Mouse (Mus musculus) cerebral cortex, adult 2 months (tissue): Measurements from ENCODE around the gene Dglucy.

Experiments used
- WGBS: fragments of 180-500 bp; shearing (Covaris S2); methylation state at CpG from one replicate; pipeline ENCODE4 v1.1.7; 2018; 5-methylcytosine and 5-hydroxymethylcytosine counted together

The Dglucy gene

DNA sequence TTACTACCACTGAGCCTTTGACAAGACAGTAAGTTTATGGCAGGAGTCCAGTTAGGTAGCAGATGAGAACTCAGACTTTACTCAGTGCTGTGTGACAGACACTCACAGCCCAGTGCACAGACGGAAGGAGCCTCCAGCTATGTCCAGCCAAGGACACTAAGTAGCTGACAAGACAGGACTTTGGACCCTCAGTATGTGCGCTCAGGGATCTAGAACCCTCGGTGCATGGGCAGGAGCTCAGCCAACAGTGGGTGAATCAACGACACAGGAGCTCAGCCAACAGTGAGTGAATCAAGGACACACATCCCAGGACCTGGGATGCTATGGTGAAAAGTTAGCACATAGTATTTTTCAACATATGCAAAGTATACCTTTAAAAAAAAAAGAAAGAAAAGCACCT is 157.9 kb downstream of the Dglucy start:
- WGBS, result 61% methylated on average over 4 of the region's 4 CpGs

DNA sequence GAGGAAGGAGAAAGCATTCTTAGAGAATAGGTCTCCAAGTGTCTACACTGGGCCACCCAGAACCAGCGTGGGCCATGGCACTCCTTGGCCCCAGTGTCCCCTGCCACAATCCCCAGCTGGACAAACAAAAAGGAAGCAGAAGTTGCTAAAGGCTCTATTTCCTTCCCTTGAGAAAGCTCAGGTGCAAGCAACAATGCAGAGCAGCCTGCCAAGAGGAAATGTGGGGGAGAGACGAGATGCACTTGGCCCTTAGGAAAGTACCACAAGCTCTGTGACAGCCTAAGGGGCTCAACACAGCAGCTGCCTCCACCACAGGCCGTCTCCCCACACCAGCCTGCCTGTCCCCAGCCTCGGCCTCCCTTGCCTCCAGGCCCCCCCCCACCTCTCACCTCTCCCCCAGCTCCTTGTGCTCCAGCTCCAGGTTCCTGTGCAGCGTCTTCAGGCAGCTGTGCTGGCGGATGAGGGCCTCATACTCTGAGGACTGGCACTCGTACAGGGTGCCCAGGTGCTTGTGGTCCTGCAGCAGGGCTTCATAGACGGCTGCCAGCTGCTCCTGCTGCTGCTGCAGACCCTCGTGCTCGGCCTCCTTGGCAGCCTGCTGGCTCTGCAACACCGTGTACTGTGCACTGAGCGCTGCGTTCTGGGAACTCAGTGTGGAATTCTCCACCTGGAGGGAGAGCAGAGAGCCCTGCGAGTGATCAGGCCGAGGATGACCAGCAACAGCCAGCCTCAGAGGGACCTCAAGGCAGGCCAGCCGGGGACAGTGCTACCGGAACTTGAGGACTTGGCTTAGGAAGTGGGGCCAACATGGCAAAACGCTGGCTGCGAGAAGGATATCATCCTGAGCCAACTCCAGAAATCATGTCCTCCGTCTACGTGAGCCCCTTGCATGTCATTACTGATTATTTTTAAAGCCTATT is 158.8 kb downstream of the Dglucy start:
- 62% methylated on average over 21 of the region's 21 CpGs for WGBS

DNA sequence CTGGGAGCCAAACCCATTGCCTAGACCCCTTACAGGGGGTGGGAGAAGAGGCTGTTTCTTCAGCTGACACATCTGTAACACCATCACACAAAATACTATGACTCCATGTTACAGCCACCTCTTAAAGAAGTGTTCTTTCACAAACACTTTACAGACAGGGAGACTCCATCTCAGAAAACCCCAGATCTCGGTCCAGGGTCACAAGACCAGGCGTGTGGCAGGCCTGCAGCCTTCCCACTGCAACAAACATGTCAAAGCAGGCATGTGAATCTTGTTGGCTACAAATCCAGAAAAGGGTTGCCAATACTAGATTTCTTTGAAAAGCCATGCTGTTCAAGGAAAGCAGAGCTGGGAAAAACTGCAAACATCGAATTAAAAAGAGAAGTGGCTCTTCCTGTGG is 162.5 kb downstream of the Dglucy start:
- 76% methylated on average over 3 of the region's 3 CpGs for WGBS

DNA sequence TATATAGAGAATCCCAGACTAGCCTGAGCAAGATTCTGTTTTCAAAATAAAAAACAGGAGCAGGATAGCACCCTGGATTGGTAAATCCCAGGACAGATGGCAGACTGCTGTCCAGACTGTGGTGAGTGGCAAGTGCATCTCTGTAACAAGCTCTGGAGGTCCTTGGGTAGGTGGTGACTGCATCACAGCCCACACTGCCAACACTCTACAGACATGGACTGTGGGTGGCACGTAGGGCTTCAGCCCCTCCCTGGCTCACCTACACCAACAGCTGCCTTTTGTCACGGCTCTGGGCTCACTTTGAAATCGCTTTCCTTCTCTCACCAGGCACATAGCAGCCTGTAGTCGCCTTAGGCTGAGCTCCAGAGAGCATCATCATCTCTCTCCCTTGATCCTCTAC is 164.3 kb downstream of the Dglucy start:
- WGBS, result 55% methylated on average over 4 of the region's 4 CpGs

DNA sequence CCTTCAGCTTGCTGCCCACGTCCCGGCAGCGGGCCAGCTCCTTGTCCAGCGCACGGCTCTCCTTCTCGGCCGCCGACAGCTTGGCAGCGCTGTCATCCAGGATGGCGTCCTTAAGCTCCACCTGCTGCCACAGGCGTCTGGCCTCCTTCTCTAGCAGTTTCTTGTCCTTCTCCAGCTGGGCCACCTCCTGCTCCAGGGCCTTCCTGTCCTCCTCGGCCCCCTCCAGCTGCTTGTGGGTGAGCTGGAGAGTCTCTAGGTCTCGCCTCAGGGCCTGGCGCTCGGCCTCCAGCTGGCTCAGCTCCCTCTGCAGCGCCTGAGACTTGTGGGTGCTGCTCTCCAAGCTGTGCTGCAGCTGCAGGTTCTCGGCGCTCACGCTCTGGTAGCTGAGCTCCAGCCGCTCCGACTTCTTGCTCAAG is 166.1 kb downstream of the Dglucy start:
- WGBS, result 71% methylated on average over 21 of the region's 21 CpGs

DNA sequence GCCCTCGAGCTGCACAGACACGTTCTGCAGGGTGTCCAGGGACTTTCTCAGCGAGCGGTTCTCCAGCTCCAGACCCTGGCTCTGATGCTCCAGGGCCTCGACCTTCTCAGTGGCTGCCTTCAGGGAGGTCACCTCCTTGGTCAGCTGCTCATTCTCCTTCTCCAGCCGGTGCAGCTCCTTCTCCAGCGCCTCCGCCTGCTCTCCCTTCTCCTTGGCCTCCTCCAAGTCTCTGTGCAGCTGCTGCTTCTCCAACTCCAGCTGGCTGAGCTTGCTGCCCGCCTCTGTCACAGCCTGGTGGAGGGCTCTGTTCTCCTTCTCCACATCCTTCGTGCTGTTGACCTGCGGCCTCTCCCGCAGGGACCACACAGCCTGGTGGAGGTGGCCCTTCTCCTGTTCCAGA is 166.6 kb downstream of the Dglucy start:
- 83% methylated on average over 12 of the region's 12 CpGs for WGBS

DNA sequence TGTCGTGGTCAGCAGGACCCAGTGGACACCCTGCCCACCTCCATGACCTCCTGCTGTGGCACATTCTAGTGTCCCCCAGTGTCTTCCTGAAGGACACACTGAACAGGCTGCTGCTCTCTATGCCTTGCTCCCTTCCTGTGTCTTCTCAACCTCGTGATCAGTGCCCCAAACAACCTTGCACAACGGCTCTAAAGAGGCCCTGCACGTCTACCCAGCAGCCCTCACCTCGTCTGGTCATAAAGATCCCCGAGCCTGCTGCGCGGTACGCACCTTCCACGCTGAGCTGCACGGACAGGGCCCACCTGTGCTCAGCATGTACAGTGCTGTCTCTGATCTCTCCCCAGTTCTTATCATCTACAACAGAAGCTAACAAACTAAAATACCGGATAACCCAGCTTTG is 167.1 kb downstream of the Dglucy start:
- WGBS, result 91% methylated on average over 12 of the region's 12 CpGs
